Mouse (Mus musculus) liver, adult 2 months (tissue): Measurements from ENCODE around the gene Ddrgk1.
A peak's percentile ranks its signal among the peaks of the same experiment; 100 is the strongest.

Experiments used
- CTCF ChIP-seq: fragments of 200-500 bp; IDR thresholded peaks from 2 replicates; pipeline ENCODE4 v1.5.1; 2011; ENCODE audit warnings: low read depth, low read length, control low read depth
- POLR2A ChIP-seq: fragments of 200-500 bp; IDR thresholded peaks from 2 replicates; pipeline ENCODE4 v1.6.1; 2011; ENCODE audit warnings: low read length, control low read depth; ENCODE audit not compliant: insufficient read depth; ENCODE audit errors: extremely low read depth

GRCm38 (mm10) chr2:130642684-130643369 is 21.6 kb downstream of the Ddrgk1 start, which contains the start of gene Lzts3:
- TF ChIP-seq CTCF (0 out of 2 replicates have a peak, but pooled peaks have one; percentile 1), POLR2A (peak; percentile 70)
